Comparison of ENCODE assay signal across 8 mouse cellular contexts in the genomic region with DNA sequence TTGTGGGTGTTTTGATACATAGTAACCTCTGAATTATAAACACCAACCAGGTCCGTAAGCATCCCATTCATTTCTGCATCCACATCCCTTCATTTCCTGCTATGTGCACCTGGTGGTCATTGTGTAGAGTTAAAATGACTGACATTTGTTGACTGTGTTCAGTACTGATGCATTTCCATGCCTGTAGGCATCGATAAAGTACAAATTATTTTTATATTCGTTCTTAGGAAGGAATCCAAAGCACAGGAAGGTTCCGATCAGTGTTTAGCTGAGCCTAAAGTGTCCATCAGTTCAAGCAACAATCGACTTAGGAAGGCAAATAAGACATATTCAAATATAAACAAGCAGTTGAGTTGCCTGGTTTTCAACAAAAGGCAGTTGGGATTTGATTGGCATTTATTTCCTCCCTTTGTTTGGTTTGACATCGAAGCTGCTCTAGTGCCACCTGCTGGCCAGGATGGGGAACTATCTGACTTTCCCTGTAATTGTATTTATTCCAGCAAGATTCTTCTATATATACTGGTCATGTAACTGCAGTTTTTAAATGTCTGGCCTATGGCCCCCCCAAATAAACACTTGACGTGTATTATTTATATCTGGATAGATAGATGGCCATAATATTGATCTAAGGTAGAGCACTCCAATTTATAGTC.
DNase-seq lines count a peak whose midpoint lies in the region; ATAC-seq and TF ChIP-seq lines count a peak whose summit lies in the region.

No protein-coding gene starts in this region.

- no peak for TF ChIP-seq EP300 in CH12.LX (IDR thresholded peaks at IDR 0.05; ENCODE audit: low read length)
- TF ChIP-seq EP300 in heart, postnatal 0 days (IDR thresholded peaks at IDR 0.05; ENCODE audit: low read depth): no peak; the same call in 1 of the 2 replicates

- no peak overlapping the region for H3K27ac ChIP-seq in CH12.LX (ENCODE audit: insufficient read depth, low read depth)
- H3K27ac ChIP-seq in embryonic fibroblast, embryonic 13.5 days (ENCODE audit: insufficient read depth, low read length): no peak overlapping the region
- H3K27ac ChIP-seq in heart, postnatal 0 days (ENCODE audit: low read depth): peak overlapping the region; percentile 36; the same call in 1 of the 2 replicates
- H3K27ac ChIP-seq in lung, embryonic 14.5 days (ENCODE audit: low read depth): no peak overlapping the region

- no peaks in the 10 kb centered on the region for H3K79me2 ChIP-seq in CH12.LX (replicated peaks; ENCODE audit: control insufficient read depth, extremely low read depth, insufficient read depth, poor library complexity, severe bottlenecking)

- peak; percentile 65 for DNase-seq in CH12.LX (ENCODE audit: extremely low read depth)
- peak; percentile 91 for DNase-seq in brain, adult 2 months (ENCODE audit: low read depth, low spot score)
- DNase-seq in heart, postnatal 0 days (ENCODE audit: low spot score): peak; percentile 94
- peak; percentile 79 for DNase-seq in kidney, postnatal 14 days
- peak; percentile 92 for DNase-seq in lung, embryonic 14.5 days
- DNase-seq in ovary, postnatal 10 days (ENCODE audit: low spot score): peak; percentile 26
- DNase-seq in thymus, postnatal 25 days: peak; percentile 78

- peak; percentile 85 to 93 for TF ChIP-seq CTCF in CH12.LX (conservative IDR thresholded peaks at IDR 0.05 in 1 of 2, IDR thresholded peaks at IDR 0.05 in 1 of 2; ENCODE audit: low read depth in 2 of 2, low read length in 2 of 2)
- TF ChIP-seq CTCF in embryonic fibroblast, embryonic 13.5 days (IDR thresholded peaks at IDR 0.05; ENCODE audit: borderline replicate concordance, insufficient read depth, low read length): peak; percentile 47; the same call in 1 of the 2 replicates
- peak; percentile 90 for TF ChIP-seq CTCF in heart, postnatal 0 days (IDR thresholded peaks at IDR 0.05; ENCODE audit: low read depth)
- TF ChIP-seq CTCF in lung, embryonic 14.5 days (IDR thresholded peaks at IDR 0.05; ENCODE audit: low read depth): peak; percentile 87

- H3K27me3 ChIP-seq in CH12.LX (replicated peaks): peaks cover 1% of the 10 kb centered on the region
- H3K27me3 ChIP-seq in heart, postnatal 0 days (ENCODE audit: control insufficient read depth, insufficient read depth, low read length): no peaks in the 10 kb centered on the region
- H3K27me3 ChIP-seq in lung, embryonic 14.5 days (ENCODE audit: insufficient read depth, low read length): no peaks in the 10 kb centered on the region

- peaks cover 0 to 19% of the 10 kb centered on the region in 2 experiments; a peak in 2 of 4 replicates for H3K4me1 ChIP-seq in CH12.LX (ENCODE audit: control insufficient read depth in 1 of 2, insufficient read depth in 2 of 2)
- no peaks in the 10 kb centered on the region for H3K4me1 ChIP-seq in embryonic fibroblast, embryonic 13.5 days (ENCODE audit: control insufficient read depth, insufficient read depth, low read length)
- peaks cover 13% of the 10 kb centered on the region; the same call in 1 of the 2 replicates for H3K4me1 ChIP-seq in heart, postnatal 0 days (ENCODE audit: control insufficient read depth, insufficient read depth)
- no peaks in the 10 kb centered on the region for H3K4me1 ChIP-seq in lung, embryonic 14.5 days (ENCODE audit: insufficient read depth)

- no peaks in the 10 kb centered on the region for H3K36me3 ChIP-seq in CH12.LX (replicated peaks in 1 of 2; ENCODE audit: control insufficient read depth in 1 of 2, insufficient read depth in 1 of 2, low read length in 1 of 2)
- H3K36me3 ChIP-seq in heart, postnatal 0 days (replicated peaks; ENCODE audit: control insufficient read depth, insufficient read depth, low read length): no peaks in the 10 kb centered on the region
- H3K36me3 ChIP-seq in lung, embryonic 14.5 days (ENCODE audit: insufficient read depth): no peaks in the 10 kb centered on the region

- no peak overlapping the region for H3K9ac ChIP-seq in CH12.LX (ENCODE audit: insufficient read depth, low read depth)
- no peak overlapping the region for H3K9ac ChIP-seq in heart, postnatal 0 days (replicated peaks; ENCODE audit: low read depth, low read length)
- 0 out of 2 replicates have a peak overlapping the region, but pooled peaks have one; percentile 32 for H3K9ac ChIP-seq in lung, embryonic 14.5 days

- peak; percentile 28; the same call in 1 of the 2 replicates for ATAC-seq in heart, postnatal 0 days (ENCODE audit: insufficient read depth, low read depth)
- ATAC-seq in lung, embryonic 14.5 days (ENCODE audit: insufficient read depth): peak; percentile 42

- no peak overlapping the region for H3K4me3 ChIP-seq in CH12.LX (replicated peaks in 1 of 3; ENCODE audit: low read depth in 2 of 3, low read length in 2 of 3, poor library complexity in 1 of 3)
- H3K4me3 ChIP-seq in embryonic fibroblast, embryonic 13.5 days (ENCODE audit: insufficient read depth, low read length): no peak overlapping the region
- H3K4me3 ChIP-seq in heart, postnatal 0 days (ENCODE audit: low read depth, low read length): no peak overlapping the region
- no peak overlapping the region for H3K4me3 ChIP-seq in lung, embryonic 14.5 days (ENCODE audit: low read depth, low read length)

- in situ Hi-C loops in CH12.LX (cut with MboI; ENCODE audit: low pct_ligation_motif_present, low pct_unique_long_range_greater_than_20kb, low sequenced_read_pairs): loop anchor here (10.0 to 25.0 kb wide), 2 partner anchors 305 to 537 kb away; no protein-coding TSS in a partner anchor

- TF ChIP-seq POLR2A in CH12.LX (IDR thresholded peaks at IDR 0.05; ENCODE audit: low read depth, low read length): no peak
- TF ChIP-seq POLR2A in embryonic fibroblast, embryonic 13.5 days (IDR thresholded peaks at IDR 0.05; ENCODE audit: low read depth, low read length): no peak

- WGBS in heart, postnatal 0 days: 34% methylated on average over 7 of the region's 7 CpGs
- whole genome bisulfite sequencing in lung, embryonic 14.5 days: 38% methylated on average over 7 of the region's 7 CpGs

- TF ChIP-seq RAD21 in CH12.LX (IDR thresholded peaks at IDR 0.05; ENCODE audit: low read depth, low read length): peak; percentile 92

- dilution Hi-C loops in CH12.LX (cut with MboI; ENCODE audit: extremely low pct_ligation_motif_present, extremely low pct_unique_long_range_greater_than_20kb, low sequenced_read_pairs): no loop called here

- H3K9me3 ChIP-seq in CH12.LX (replicated peaks; ENCODE audit: low read length): no peaks in the 10 kb centered on the region
- no peaks in the 10 kb centered on the region for H3K9me3 ChIP-seq in heart, postnatal 0 days (replicated peaks; ENCODE audit: control insufficient read depth, low read length)
- H3K9me3 ChIP-seq in lung, embryonic 14.5 days (ENCODE audit: low read depth, low read length): no peaks in the 10 kb centered on the region

- H3K4me2 ChIP-seq in CH12.LX (ENCODE audit: insufficient read depth, low read depth, poor library complexity, severe bottlenecking): no peak overlapping the region
- no peak overlapping the region for H3K4me2 ChIP-seq in heart, postnatal 0 days (ENCODE audit: low read depth, low read length)
- H3K4me2 ChIP-seq in lung, embryonic 14.5 days: no peak overlapping the region

TF ChIP-seq in CH12.LX, 34 proteins besides CTCF, POLR2A, EP300 and RAD21:
- TF ChIP-seq MAZ (IDR thresholded peaks at IDR 0.05; ENCODE audit: low read depth, low read length) (0 out of 2 replicates have a peak, but pooled peaks have one; percentile 29), NELFE (IDR thresholded peaks at IDR 0.05; ENCODE audit: low read depth, low read length) (peak; percentile 25; the same call in 1 of the 2 replicates), MAX (IDR thresholded peaks at IDR 0.05; ENCODE audit: low read length) (no peak), IRF4 (IDR thresholded peaks at IDR 0.05; ENCODE audit: low read depth, low read length) (no peak), PAX5 (IDR thresholded peaks at IDR 0.05; ENCODE audit: low read length) (no peak), SMC3 (IDR thresholded peaks at IDR 0.05; ENCODE audit: low read depth, low read length) (peak; percentile 91), ZC3H11A (IDR thresholded peaks at IDR 0.05; ENCODE audit: low read depth, low read length) (peak; percentile 56)

Comparison
In these comparisons a context has a peak if more than half of its experiments do, and no peak if none do; other contexts are left out.
1. DNase-seq: peak in every context shown above with its lines; median percentile 94 in heart, postnatal 0 days; 92 in lung, embryonic 14.5 days; 91 in brain, adult 2 months; 79 in kidney, postnatal 14 days; 78 in thymus, postnatal 25 days; 65 in CH12.LX; 26 in ovary, postnatal 10 days.